Mouse (Mus musculus): ENCODE measurements around the gene Rnf169.

The Rnf169 gene

GRCm38 (mm10) chr7:99980132-99980591 lies at the start of gene Rnf169:
Gene Rnf169, minus strand, starts transcription at chr7:99980448.
- DNase-seq (ENCODE audit: low read depth, low spot score), result peak; percentile 98

DNA sequence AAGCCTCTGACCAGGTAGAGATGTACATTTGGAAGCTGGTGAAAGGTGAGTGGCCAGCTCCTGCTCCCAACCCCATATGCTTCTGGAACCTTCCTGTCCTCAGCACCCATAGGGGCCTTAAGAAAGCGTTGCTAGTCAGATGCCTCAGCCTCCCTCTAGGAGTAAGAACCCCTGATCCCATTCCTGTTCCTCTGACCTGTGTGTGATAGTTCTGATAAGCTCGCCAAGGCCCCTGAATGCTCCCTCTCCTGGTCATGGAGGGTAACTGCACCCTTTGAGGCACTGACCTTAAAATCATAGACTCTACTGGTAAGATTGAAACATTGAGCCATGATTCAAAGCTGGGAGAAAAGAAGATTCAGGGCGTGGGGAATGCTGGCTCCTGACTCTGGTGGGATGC lies 49.1 kb upstream of the Rnf169 start:
- no peak for DNase-seq (ENCODE audit: low read depth, low spot score)

DNA sequence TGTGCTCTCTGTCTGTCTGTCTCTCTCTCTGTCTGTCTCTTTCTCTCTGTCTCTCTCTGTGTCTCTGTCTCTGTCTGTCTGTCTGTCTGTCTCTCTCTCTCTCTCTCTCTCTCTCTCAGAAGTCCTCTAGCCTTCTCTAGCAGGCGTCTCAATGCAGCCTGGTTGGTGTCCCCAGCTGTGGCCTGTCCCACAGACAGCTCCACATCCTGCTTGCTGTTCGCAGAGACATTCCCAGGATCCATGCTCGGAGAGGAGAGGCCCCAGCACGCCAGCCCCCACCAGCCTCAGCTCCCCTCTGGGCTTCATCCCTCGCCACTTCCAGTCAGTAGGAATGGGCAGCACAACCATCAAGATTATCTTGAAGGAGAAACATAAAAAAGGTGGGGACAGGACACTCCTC lies 47.1 kb upstream of the Rnf169 start:
- DNase-seq (ENCODE audit: low read depth, low spot score), result no peak

DNA sequence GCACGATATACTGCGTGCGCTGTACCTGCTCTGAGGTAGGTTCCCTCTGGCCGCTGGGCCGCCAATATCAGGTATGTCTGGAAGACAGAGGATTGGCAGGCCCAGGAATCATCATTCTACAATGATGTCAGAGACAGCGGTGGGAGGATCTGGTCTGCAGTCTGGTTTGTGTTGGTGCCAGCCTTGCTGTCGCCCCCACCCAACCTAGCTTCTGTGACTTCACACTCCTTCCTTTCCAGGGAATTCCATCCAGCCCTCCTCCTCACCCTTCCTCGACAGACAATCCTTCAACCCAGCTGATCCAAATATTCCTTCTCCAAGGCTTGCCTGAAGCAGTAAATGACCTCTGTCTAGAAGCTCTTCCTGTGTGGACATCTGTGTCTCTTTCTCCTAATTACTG lies 36.8 kb upstream of the Rnf169 start:
- DNase-seq (ENCODE audit: low read depth, low spot score), result peak; percentile 56

DNA sequence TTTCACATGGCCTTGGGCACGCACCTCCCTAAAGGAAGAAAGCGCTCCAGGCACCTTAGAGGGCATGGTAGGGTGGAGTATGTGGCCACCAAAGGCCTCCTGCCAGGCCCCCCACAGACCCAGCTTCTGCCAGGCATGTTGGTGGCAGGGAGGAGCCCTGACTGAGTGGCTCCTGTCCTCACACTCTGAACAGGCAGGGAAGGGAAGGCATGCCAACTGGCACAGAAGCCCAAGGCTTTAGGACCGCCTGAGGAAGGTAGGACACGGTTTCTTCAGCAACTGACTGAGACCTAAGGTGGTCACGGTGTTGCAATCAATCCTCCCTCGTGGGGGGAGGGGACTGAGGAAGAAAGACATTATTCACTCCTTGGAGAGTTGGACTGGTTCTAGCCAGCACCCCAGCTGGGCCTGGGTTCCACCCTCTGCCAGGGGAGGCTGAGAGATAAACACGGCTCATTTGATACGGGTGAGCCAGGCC lies 33.9 kb upstream of the Rnf169 start:
- peak; percentile 78 for DNase-seq (ENCODE audit: low read depth, low spot score)

- no peak for DNase-seq (ENCODE audit: low read depth, low spot score)
These were observed 32.3 kb upstream of the Rnf169 start for GRCm38 (mm10) chr7:100012515-100012914.

GRCm38 (mm10) chr7:100012085-100012484 lies 31.8 kb upstream of the Rnf169 start:
- peak; percentile 27 for DNase-seq (ENCODE audit: low read depth, low spot score)

GRCm38 (mm10) chr7:100010711-100011110 lies 30.5 kb upstream of the Rnf169 start:
- no peak for DNase-seq (ENCODE audit: low read depth, low spot score)

DNA sequence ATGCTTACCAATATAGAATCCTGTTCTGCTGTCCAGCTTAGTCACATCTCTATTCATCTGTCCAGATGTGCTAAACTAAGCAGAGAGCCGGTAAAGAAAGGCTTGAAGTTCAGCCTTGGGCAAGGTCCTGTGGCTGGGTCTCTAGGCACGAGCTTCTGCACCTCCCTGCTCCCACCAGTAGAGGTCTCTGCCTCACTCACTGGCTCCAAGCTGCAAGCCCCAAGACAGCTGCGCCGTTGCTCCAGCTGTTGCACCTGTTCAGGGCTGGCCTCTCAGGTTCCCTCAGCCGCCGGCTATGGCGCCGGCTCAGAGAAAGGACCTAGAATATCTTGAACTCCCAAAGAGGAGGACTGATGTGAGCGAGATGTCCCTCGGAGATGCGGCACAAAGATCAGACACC lies 29.4 kb upstream of the Rnf169 start:
- DNase-seq (ENCODE audit: low read depth, low spot score), result peak; percentile 75

DNA sequence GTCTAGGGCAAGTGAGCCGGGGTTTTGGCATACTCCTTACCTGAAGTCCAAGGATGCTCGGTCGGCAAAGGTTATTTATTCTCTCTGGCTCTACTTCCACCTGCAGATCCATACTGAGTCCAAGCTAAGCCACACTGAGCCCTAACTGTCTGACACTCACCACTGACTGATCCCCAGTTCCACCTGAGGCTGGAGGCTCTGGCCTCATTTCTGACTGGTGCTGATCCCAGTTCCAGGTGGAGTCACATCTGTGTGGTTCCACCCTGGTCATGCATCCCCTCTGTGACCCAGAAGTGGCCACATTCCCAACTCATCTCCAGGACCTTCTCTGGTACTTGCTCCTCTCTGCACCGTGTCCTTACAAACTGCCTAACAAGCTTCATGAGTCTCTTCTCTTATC lies 28.5 kb upstream of the Rnf169 start:
- DNase-seq (ENCODE audit: low read depth, low spot score), result no peak

DNA sequence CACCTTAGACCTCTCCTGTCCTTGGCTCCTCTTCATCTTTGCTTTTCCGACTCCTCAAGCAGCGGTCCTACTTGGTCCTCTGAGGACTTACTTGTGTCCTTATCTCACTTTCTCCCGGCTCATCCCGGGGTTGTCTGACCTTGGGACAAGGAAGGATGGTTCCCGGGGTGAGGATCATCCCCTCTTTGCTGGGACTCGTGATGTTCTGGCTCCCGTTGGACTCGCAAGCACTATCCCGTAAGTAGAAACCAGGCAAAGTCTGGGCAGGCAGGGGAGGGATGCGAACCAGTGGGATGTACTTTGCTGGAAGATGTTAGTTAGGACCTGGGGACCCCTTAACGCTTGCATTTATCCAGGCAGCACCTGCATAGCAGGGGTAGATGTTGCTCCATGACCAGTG lies 26.2 kb upstream of the Rnf169 start:
- DNase-seq (ENCODE audit: low read depth, low spot score), result no peak

DNA sequence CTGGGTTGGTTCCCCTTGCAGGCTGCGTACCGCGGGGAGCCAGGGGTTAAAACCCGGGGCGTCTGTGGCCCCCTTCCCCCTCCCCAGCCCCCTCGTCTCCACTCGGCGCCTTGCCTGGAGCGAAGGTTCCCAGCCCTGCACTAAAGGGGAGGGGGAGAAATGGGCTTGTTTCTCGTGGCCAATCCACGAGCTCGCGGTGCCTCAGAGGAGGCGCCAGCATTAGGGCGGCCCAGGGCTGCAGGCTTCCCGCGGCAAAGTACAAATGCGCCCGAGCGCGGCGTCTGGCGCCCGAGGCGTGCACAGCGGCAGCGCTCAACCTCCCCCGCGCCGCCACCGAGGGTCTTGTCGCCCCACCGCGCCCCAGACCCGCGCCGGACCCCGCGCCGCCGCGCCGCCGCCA lies 25.5 kb upstream of the Rnf169 start, which contains the start of gene Chrdl2:
Gene Chrdl2, plus strand, starts transcription at position 383 of the 400 bp plus-strand sequence.
- DNase-seq (ENCODE audit: low read depth, low spot score), result peak; percentile 49

- DNase-seq (ENCODE audit: low read depth, low spot score), result peak; percentile 45
These were observed 23.5 kb upstream of the Rnf169 start for GRCm38 (mm10) chr7:100003781-100004180.

DNA sequence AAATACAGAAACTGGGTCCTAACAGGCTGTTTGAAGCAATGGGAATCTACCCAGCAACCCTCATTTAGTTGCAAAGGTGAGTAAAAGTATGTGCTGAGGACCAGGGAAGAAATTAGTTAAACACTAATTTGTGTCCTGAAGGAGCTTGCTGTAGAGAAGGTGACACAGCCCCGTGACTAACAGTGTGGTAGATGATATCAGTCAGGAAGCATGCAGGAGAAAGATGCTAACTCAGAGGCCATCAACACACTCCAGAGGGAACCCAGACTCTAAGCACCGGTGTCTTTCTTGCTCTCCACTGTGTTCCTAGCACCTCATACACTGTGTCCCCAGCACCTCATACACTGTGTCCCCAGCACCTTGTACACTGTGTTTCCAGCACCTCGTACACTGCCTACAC lies 18.4 kb upstream of the Rnf169 start:
- no peak for DNase-seq (ENCODE audit: low read depth, low spot score)

- no peak for DNase-seq (ENCODE audit: low read depth, low spot score)
These were observed 14.9 kb upstream of the Rnf169 start for GRCm38 (mm10) chr7:99995186-99995585.

DNA sequence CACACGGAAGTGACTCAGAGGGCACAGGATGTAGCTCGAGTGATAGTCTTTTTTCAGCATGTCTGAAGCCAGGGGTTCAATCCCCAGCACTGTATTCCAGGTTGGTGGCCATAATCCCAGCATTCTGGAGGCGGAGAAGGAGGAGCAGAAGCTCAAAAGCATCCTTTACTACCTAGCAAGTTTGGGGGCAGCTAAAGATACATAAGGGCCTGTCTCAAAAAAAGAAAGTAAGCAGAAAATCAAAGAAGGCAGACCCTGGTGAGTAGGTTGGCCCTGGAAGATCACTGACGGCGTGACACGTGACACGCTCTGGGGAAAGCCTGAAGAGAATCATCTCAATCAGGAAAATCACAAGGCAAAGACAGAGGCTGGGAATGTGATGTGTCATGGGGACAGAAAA lies 12.9 kb upstream of the Rnf169 start:
- no peak for DNase-seq (ENCODE audit: low read depth, low spot score)

DNA sequence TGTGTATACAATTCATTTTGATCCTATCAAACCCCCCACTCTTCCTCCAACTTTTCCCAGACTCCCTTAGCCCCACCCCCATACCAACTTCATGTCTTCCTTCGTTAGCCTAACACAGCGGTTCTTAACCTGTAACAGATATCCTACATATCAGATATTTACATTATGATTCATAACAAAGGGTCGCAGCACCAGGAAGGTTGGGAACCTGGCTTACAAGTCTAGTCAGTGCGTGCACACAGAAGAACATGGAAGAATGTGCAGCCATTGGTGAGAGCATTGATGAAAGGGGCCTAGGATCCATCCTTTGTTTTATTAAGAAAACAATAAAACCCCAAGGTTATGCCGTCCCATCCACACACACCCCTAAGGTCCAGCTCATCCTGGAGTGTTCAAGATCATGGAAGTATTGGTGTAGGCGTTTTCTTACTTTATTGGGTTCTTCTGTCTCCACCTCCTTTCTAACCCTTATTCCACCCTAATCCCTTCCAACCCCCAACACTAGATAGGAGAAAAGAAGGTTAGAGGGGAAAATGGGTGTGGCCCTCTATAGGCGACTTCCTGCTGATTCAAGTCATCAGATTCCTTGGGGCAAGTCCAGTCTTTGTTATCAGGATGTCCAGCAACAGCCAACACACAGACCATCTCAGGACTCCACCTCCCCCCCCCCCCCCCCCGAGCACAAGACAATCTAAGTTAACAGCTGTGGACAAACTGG lies 10.9 kb upstream of the Rnf169 start:
- DNase-seq (ENCODE audit: low read depth, low spot score), result no peak

DNA sequence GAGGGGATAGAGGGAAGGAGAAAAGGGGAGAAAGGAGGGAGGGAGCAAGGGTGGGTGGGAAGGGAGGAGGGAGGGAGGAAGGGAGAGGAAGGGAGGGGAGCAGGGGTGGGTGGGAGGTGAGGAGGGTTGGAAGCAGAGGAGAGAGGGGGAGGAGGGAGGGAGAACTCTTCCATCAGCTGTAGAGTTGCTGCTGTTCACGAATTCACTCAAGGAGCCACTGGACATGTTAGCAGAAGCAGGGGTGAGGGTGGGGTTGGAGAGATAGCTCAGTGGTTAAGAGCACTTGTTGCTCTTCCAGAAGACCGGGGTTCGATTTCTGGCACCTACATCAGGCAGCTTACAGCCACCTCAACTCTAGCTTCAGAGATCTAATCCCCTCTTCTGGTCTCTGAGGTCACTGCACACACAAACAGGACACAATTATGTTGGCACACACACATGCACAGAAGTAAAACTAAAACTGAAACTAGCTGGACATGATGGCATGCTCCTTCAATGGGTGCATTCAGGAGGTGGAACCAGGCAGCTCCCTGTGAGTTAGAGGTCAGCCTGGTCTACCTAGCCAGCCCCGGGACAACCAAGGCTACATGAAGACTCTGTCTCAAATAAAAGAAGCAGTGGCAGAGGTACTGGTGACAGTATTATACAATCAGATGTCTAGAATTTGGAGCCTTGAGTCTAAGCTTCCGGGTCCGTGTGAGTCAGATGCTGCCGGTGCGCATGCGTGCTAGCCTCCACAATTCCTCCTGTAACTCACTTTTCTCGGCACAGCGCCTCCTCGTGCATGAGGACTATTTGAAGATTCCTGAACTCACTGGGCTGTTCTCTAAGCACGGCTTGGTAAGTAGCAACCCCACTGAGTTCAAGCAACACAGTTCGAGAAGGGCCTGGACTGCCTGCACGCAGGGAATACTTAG lies 9.9 kb upstream of the Rnf169 start:
- peak; percentile 83 for DNase-seq (ENCODE audit: low read depth, low spot score)

GRCm38 (mm10) chr7:99988725-99989124 lies 8.5 kb upstream of the Rnf169 start:
- peak; percentile 83 for DNase-seq (ENCODE audit: low read depth, low spot score)

DNA sequence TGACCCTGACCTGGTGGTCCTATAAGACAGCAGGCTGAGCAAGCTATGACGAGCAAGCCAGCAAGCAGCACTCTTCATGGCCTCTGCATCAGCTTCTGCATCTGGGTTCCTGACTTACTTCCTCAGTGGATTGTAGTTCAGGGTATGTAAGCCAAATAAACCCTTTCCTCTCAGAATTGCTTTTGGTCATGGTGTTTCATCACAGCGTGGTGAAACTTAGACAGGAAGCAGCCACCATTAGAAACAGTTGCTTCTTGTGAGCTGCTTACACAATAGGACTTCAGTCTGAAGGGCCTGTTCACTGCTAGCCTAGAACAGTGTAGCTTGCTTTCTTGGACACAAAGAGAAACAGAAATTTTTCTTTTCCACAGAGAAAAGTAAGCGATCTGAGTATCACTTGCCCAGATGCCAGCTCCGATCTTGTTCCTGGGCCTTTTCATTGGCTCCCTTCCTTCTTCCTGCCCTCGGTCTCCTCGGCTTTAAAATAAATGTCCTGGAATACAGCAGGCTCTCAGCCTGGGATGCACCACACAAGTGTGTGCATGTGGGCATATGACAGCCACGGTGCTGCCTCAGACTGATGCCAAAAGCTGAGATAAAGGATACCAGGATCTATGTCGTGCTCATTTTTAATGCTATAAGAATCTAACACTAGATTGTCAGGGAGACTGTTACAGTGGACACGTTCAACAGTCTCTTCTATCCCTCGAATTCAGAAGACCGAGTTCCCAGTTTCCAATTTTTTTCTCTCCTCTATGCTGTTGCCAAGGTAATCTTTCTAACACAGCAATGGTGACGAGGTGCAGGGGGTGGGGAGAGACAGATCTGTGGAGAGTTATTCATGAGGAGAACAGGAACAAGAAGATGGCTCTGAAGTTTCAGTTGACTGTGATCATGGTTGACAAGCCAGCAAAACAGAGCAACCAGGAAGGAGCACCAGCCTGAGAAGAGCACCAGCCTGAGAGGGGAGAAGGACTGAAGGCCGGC lies 2.3 kb upstream of the Rnf169 start:
- peak; percentile 79 for DNase-seq (ENCODE audit: low read depth, low spot score)

DNA sequence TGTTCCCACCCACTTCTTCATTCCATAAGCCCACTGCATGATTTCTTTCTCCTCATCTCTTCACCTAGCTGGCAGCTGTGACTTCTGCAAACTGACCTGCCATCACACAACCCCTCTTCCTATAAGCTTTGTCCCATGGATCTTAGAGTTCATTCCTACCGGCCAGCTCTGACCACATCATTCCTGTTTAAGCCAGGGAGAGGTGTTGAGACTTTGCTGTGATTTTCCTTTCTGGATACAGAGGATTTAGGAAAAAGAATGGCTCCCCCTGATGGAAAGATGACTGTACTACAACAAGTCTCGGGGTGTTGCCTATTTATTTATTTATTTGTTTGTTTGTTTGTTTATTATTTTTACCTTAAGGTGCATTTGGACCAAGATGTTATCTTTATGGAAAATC lies 1.1 kb upstream of the Rnf169 start:
- DNase-seq (ENCODE audit: low read depth, low spot score), result peak; percentile 92
